17 mouse cellular contexts compared by ENCODE assay signal in the genomic region with DNA sequence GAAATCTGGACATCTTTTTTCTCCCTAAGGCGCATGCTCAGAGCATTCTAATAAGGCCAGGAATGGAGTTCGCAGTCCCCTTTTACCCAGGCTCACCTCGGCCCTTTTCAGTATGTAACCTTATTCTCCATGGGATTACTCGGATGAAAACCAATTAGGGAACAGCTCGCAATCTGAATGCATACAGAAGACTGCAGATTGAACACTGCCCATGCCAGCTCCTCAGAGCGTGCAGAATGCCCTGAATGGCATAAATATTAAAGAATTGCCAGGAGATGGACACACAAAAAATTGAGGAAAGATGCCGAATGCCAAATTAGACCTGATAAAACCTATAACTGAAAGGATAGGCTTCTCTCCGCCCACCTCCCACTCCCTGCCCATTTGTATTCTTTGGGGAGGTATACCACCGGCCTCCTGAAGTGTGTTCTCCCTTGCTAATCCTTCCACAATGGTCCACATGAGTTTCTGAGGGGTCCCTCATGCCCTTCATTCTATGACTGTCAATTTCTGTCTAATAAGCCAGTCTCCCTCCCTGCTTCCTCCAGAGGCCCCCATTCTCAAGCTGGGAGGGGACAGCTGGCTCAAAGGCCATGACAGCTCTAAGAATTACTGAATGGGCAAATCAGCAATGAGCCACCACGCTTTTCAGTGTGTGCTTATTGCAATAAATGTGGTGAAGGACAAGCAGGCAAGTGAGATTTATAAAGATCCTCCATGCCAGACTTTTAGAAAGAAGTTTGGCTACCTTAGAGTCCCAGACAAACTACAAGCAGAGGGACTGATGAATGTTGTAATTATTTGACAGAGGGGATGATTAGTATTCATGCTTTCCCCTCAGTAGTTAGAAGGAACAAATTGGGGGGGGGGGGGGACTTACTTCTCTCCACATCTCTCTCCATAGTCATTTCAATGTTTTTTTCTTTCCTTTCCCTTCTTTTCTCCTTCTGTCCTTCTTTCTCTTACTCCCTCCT.
DNase-seq lines count a peak whose midpoint lies in the region; ATAC-seq lines count a peak whose summit lies in the region.
"Had no signal": no experiment of that assay in that cellular context is flagged by ENCODE, and none has a peak within 500 bp of the region (broad histone marks: within the 10 kb centered on the region; RNA-seq: fewer than 3 reads in every experiment).

No protein-coding gene starts in this region.

- H3K27me3 ChIP-seq in forebrain, embryonic 13.5 days, result no peaks in the 10 kb centered on the region
- no peaks in the 10 kb centered on the region for H3K27me3 ChIP-seq in hindbrain, embryonic 14.5 days (ENCODE audit: control insufficient read depth, insufficient read depth, low read length)
- no peaks in the 10 kb centered on the region for H3K27me3 ChIP-seq in midbrain, embryonic 15.5 days (replicated peaks)
- H3K27me3 ChIP-seq: heart, embryonic 12.5 days; neural tube, embryonic 12.5 days; stomach, embryonic 15.5 days had no signal

- peak; percentile 88 for ATAC-seq in forebrain, embryonic 13.5 days
- ATAC-seq in hindbrain, embryonic 14.5 days (ENCODE audit: low FRiP score), result peak; percentile 57; the same call in 1 of the 2 replicates
- ATAC-seq in midbrain, embryonic 15.5 days (replicated peaks), result peak; percentile 81
- ATAC-seq: Patski had no signal

- no peaks in the 10 kb centered on the region for H3K9me3 ChIP-seq in forebrain, embryonic 13.5 days (replicated peaks)
- H3K9me3 ChIP-seq in hindbrain, embryonic 14.5 days (ENCODE audit: control insufficient read depth, low read length), result no peaks in the 10 kb centered on the region
- no peaks in the 10 kb centered on the region for H3K9me3 ChIP-seq in midbrain, embryonic 15.5 days
- H3K9me3 ChIP-seq: heart, embryonic 12.5 days; neural tube, embryonic 12.5 days; stomach, embryonic 15.5 days had no signal

- H3K9ac ChIP-seq in forebrain, embryonic 13.5 days, result no peak overlapping the region
- no peak overlapping the region for H3K9ac ChIP-seq in hindbrain, embryonic 14.5 days
- H3K9ac ChIP-seq in midbrain, embryonic 15.5 days, result no peak overlapping the region
- H3K9ac ChIP-seq: heart, embryonic 12.5 days; neural tube, embryonic 12.5 days; stomach, embryonic 15.5 days had no signal

- H3K4me3 ChIP-seq in forebrain, embryonic 13.5 days, result no peak overlapping the region
- no peak overlapping the region for H3K4me3 ChIP-seq in hindbrain, embryonic 14.5 days (replicated peaks; ENCODE audit: low read length)
- H3K4me3 ChIP-seq in midbrain, embryonic 15.5 days, result no peak overlapping the region
- H3K4me3 ChIP-seq: heart, embryonic 12.5 days; neural tube, embryonic 12.5 days; stomach, embryonic 15.5 days had no signal

- peak overlapping the region; percentile 33 for H3K4me2 ChIP-seq in forebrain, embryonic 13.5 days
- no peak overlapping the region for H3K4me2 ChIP-seq in hindbrain, embryonic 14.5 days (replicated peaks)
- H3K4me2 ChIP-seq in midbrain, embryonic 15.5 days, result 0 out of 2 replicates have a peak overlapping the region, but pooled peaks have one; percentile 4
- H3K4me2 ChIP-seq: heart, embryonic 12.5 days; neural tube, embryonic 12.5 days; stomach, embryonic 15.5 days had no signal

- 7% methylated on average over 10 of the region's 10 CpGs for WGBS in forebrain, embryonic 13.5 days
- 24% methylated on average over 10 of the region's 10 CpGs for WGBS in hindbrain, embryonic 14.5 days
- WGBS in midbrain, embryonic 15.5 days, result 14% methylated on average over 10 of the region's 10 CpGs

- H3K27ac ChIP-seq in forebrain, embryonic 13.5 days, result peak overlapping the region; percentile 87
- no peak overlapping the region for H3K27ac ChIP-seq in hindbrain, embryonic 14.5 days
- H3K27ac ChIP-seq in midbrain, embryonic 15.5 days, result no peak overlapping the region
- H3K27ac ChIP-seq: neural tube, embryonic 12.5 days; stomach, embryonic 15.5 days had no signal

- no peaks in the 10 kb centered on the region for H3K36me3 ChIP-seq in forebrain, embryonic 13.5 days (ENCODE audit: poor library complexity, severe bottlenecking)
- H3K36me3 ChIP-seq in hindbrain, embryonic 14.5 days (replicated peaks; ENCODE audit: control insufficient read depth, insufficient read depth), result no peaks in the 10 kb centered on the region
- no peaks in the 10 kb centered on the region for H3K36me3 ChIP-seq in midbrain, embryonic 15.5 days (replicated peaks)
- H3K36me3 ChIP-seq: heart, embryonic 12.5 days; neural tube, embryonic 12.5 days; stomach, embryonic 15.5 days had no signal

- peak; percentile 44 for DNase-seq in embryo, embryonic 11 days
- no peak for DNase-seq in embryo, embryonic 10 days (ENCODE audit: low spot score)
- peak; percentile 38 for DNase-seq in hindbrain, embryonic 14.5 days (ENCODE audit: low spot score)
- DNase-seq in Muller cell, postnatal 12 days (ENCODE audit: inconsistent ontology term), result no peak
- DNase-seq in kidney, postnatal 36 days, result no peak
- no peak for DNase-seq in right cerebral cortex, postnatal 25 days
- DNase-seq: cerebellum, adult 11-12 months; gastrocnemius, postnatal 36 days; heart, postnatal 36 days; kidney, adult 11 months; kidney, postnatal 25 days had no signal

- peaks cover 56% of the 10 kb centered on the region for H3K4me1 ChIP-seq in forebrain, embryonic 13.5 days
- peaks cover 29% of the 10 kb centered on the region for H3K4me1 ChIP-seq in hindbrain, embryonic 14.5 days (replicated peaks; ENCODE audit: control insufficient read depth, insufficient read depth, low read length)
- H3K4me1 ChIP-seq in midbrain, embryonic 15.5 days, result peaks cover 23% of the 10 kb centered on the region
- H3K4me1 ChIP-seq: heart, embryonic 12.5 days; stomach, embryonic 15.5 days had no signal

Comparison
In these comparisons a context has a peak if more than half of its experiments do, and no peak if none do; other contexts are left out.
1. DNase-seq: peak in embryo, embryonic 11 days (single experiment) and hindbrain, embryonic 14.5 days (single experiment); none in embryo, embryonic 10 days (single experiment), Muller cell, postnatal 12 days (single experiment), kidney, postnatal 36 days (0 of 2) and right cerebral cortex, postnatal 25 days (single experiment).
2. Peak in every context shown above with its lines, with median percentiles within 50 percentile points of each other: ATAC-seq.